Mouse (Mus musculus) macrophage (primary cell): ENCODE measurements around the gene Ano8. TPM values are rescaled to one million over a fixed set of nuclear protein-coding genes. Genes with fewer than 3 reads are reported as not detected.
"Not testable (repeated sequence)": the region's sequence is repeated elsewhere in the genome, so short reads cannot be mapped to it uniquely, and the experiment has no call there.

Source experiments
- H3K27ac ChIP-seq: fragments of 350-480 bp; formaldehyde crosslinking; 2 replicates; pipeline ENCODE4 v1.9.0; 2021
- H3K36me3 ChIP-seq: fragments of 350-480 bp; formaldehyde crosslinking; 2 replicates; pipeline ENCODE4 v1.9.0; 2021; ENCODE audit errors: inconsistent target
- H3K4me3 ChIP-seq: fragments of 350-480 bp; formaldehyde crosslinking; 2 replicates; pipeline ENCODE4 v1.9.0; 2021; ENCODE audit errors: inconsistent target
- H3K79me2 ChIP-seq: fragments of 350-480 bp; formaldehyde crosslinking; 2 replicates; pipeline ENCODE4 v1.9.0; 2021; ENCODE audit errors: inconsistent target
- WGBS: methylation state at CpG from one replicate; pipeline ENCODE4 v1.1.7; 2026; ENCODE audit warnings: inconsistent platforms; ENCODE audit not compliant: missing documents; 5-methylcytosine and 5-hydroxymethylcytosine counted together
- polyA plus RNA-seq: library from polyadenylated mRNA; stranded (reverse); fragments of 250-400 nt; gene quantifications from 3 replicates; pipeline ENCODE4 v1.2.4, GENCODE M21; 2018; ENCODE audit warnings: inconsistent platforms

Gene Ano8
- polyA plus RNA-seq, 1 experiment from 2014 or later: 3.4 TPM

DNA sequence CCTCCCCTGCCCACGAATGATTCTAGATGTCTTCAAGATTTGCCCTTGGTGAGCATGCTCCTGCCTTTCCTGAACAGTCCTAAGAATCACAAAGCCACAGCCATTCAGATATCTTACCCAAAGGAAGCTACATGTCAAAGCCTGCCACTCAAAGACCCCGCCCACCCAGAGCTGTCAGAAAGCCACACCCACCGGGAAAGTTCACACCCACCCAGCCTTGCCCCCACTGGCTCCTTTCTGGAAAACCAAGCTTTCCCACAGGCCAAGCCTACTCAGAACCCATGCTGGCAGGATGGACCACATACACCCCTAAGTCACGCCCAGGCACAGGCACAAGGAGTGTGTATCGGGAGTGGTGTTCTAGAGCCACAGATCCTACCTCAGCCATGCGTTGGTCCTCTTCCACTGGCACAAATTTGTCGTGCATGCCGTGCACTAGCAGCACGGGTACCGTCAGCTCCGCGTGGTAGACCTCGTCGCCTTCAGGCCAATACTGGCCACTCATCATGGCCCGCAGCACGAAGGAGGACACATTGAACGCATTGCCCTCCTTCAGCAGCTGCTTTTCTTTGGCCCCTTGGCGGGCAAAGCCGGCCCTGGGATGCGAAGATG is 28.0 kb downstream of the Ano8 start:
- 94% methylated on average over 20 of the region's 20 CpGs for WGBS
- Histone ChIP-seq H3K79me2 (no peaks in the 10 kb centered on the region), H3K36me3 (no peaks in the 10 kb centered on the region), H3K27ac (no peak overlapping the region), H3K4me3 (no peak overlapping the region)

DNA sequence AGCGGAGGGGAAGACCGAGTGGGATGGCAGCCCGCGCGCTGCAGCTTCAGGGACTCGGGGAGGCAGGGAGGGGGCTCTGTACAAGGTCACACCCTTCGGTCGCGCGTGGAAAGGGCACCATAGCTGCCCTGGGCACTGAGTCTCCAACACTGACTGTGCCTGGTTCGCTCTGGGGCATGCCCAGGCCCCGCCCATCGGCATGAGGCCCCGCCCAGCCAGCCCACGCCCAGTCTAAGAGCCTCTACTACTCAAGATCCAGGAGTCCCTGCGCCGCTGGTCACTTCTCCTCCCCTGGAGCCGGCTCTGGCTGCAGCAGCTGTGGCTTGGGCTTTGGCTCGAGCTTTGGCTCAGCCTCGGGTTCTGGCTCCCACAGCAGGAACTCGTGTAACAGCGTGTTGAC is 28.9 kb downstream of the Ano8 start:
- Histone ChIP-seq H3K79me2 (no peaks in the 10 kb centered on the region), H3K27ac (no peak overlapping the region), H3K4me3 (no peak overlapping the region), H3K36me3 (no peaks in the 10 kb centered on the region)
- 84% methylated on average over 20 of the region's 22 CpGs for WGBS

DNA sequence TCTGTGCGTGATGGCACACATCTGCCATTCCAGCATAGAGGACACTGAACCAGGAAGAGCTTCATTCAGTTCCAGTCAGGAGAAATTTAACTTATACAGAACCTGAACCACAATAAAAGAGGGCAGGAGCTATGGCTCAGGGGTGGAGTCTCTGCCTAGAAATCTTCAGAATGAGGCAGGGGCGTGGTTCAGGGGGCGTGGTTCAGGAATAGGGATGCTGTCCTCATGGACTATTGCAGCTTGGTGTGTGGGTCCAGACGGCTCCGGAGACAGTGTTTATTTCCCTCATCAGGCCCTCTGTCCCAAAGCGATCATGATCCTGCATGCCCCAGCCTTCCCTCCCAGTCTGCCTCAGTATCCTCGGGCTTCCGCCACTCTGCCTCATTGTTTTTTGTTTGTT is 31.1 kb downstream of the Ano8 start:
- Histone ChIP-seq H3K36me3 (no peaks in the 10 kb centered on the region), H3K79me2 (no peaks in the 10 kb centered on the region), H3K27ac (no peak overlapping the region), H3K4me3 (no peak overlapping the region)
- 82% methylated on average over 8 of the region's 8 CpGs for WGBS

DNA sequence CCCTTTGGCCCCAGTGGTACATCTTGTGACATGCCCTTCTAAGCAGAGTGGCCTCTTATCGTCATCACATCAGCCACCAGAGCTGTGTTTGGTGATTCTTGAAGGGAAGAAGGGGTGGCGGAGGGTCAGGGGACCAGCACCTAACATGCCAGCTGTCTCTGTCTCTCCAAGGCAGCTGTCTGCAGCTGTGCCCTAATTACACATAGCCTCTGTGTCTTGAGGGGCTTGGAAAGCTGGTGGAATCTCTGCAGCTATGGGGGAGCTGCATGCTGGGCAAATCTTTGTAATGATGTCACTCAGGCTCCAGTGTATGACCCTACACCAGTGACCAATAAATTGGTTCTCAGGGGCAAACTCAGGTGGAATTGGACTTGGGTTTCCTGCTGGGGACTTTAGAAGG is 33.1 kb downstream of the Ano8 start:
- Histone ChIP-seq H3K27ac (no peak overlapping the region), H3K79me2 (no peaks in the 10 kb centered on the region), H3K4me3 (no peak overlapping the region), H3K36me3 (no peaks in the 10 kb centered on the region)
- WGBS: 83% methylated on average over 2 of the region's 2 CpGs

DNA sequence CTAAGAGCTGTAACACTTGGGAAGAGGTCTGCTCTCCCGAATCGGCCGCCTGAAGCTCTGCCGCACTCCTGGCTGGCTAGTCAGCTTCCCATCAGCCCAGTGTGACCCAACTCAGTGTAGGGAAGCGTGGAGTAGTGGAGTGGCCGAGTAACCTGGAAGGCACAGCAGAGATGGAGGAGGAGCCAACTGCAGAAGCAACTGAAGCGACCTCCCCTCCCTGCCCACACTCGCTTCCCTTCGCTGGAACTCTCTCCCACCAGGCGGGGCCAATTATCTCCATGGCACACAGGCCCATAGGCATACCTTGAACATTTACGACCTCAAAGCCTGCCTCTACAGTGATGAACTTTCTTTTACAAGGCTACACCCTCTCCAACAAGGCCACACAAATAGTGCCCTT is 34.0 kb downstream of the Ano8 start:
- no peaks in the 10 kb centered on the region for H3K36me3 ChIP-seq
- H3K4me3 ChIP-seq: no peak overlapping the region
- no peaks in the 10 kb centered on the region for H3K79me2 ChIP-seq
- WGBS: 75% methylated on average over 10 of the region's 11 CpGs
- H3K27ac ChIP-seq: no peak overlapping the region

DNA sequence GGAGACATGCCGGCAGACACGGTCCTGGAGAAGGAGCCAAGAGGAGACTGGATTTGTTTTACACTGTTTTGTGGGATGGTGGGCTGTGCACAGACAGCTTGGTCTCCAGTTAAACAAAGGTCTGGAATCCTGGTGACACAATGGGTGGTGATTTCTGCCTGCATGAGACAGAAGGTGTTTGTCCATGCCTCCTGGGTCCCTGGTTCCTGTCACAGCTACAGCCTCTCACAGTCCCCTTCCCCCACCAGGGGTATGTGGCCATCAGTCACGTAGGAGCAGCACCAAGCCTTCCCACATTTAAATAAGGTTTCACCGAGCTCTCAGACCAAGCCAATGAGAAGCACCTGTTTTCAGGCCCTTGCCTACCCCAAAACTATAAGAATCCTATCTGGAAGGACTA is 34.4 kb downstream of the Ano8 start:
- H3K36me3 ChIP-seq: no peaks in the 10 kb centered on the region
- WGBS: 96% methylated on average over 4 of the region's 4 CpGs
- H3K4me3 ChIP-seq: no peak overlapping the region

DNA sequence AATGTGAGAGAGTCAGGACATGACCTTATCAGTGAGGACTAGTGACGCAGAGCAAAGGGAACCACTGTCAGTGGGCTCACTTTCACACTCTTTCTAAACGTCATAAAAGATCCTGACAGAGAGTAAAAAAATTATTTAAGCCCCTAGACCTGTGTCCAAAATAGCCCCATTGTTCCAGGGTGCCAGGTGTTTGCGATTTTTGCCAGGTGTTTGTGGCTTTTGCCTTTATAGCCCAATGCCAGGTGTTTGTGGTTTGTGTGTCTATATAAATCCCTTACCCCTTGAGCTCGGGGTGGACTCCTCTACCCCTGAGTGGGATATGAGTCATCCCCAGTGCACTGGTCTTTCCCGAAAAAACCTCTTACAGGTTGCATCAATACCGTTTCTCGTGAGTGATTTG is 40.7 kb downstream of the Ano8 start:
- 78% methylated on average over 6 of the region's 7 CpGs for WGBS
- no peak overlapping the region for H3K4me3 ChIP-seq
- H3K79me2 ChIP-seq: no peaks in the 10 kb centered on the region
- no peaks in the 10 kb centered on the region for H3K36me3 ChIP-seq
- H3K27ac ChIP-seq: no peak overlapping the region

More for the DNA sequence above, 34.4 kb downstream of the Ano8 start:
- Histone ChIP-seq H3K79me2 (no peaks in the 10 kb centered on the region), H3K27ac (no peak overlapping the region)

DNA sequence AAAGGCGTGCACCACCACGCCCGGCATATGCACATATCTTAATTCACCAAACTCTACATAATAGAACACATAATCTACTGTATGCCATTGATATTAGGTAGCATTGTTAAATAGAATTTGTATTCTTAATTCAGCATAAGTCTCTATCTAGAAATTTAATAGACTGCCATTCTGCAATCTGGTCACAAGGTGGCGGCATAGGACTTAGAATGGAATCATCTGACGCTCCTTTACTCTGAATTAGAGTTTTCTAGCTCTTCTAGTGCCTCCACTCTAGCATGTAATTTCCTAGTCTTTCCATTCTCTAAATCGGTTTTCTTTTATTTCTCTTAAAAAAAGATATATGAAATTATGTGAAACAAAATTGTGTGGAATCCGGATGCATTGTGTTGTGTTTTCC is 44.4 kb downstream of the Ano8 start:
- 0% methylated on average over 7 of the region's 7 CpGs for WGBS
- H3K36me3 ChIP-seq: no peaks in the 10 kb centered on the region

DNA sequence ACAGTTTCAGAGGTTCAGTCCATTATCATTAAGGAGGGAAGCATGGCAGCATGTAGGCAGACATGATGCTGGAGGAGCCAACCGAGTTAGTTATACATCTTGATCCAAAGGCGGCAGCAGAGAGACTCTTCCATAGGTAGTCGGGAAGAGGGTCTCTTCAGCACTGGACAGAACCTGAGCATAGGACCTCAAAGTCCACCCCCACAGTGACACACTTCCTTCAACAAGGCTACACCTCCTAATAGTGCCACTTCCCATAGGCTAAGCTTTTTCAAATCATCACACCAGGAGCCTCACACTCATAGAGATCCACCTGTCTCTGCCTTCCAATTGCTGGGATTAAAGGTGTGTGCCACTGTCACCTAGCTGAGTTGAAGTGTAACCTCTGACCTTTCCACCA is 48.7 kb downstream of the Ano8 start:
- 63% methylated on average over 3 of the region's 3 CpGs for WGBS
- Histone ChIP-seq H3K36me3 (no peaks in the 10 kb centered on the region), H3K79me2 (no peaks in the 10 kb centered on the region), H3K4me3 (no peak overlapping the region), H3K27ac (no peak overlapping the region)

More for the DNA sequence above, 44.4 kb downstream of the Ano8 start:
- Histone ChIP-seq H3K4me3 (no peak overlapping the region), H3K79me2 (no peaks in the 10 kb centered on the region), H3K27ac (no peak overlapping the region)

DNA sequence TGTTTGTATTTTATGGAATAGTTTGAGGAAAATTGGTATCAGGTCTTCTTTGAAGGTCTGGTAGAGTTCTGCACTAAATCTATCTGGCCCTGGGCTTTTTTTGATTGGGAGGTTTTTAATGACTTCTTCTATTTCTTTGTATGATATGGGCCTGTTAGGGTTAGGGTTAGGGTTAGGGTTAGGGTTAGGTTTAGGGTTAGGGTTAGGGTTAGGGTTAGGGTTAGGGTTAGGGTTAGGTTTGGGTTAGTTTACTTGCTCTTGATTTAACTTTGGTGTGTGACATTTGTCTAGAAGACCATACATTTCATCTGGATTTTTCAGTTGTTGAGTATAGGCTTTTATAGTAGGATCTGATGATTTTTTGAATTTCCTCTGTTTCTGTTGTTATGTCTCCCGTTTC is 52.8 kb downstream of the Ano8 start:
- H3K36me3 ChIP-seq, H3K79me2 ChIP-seq, H3K4me3 ChIP-seq, H3K27ac ChIP-seq: not testable (repeated sequence)
- WGBS: 89% methylated on average over 1 of the region's 1 CpGs

Other genes starting within 250 kb of the Ano8 start
- 89.8 to 105 TPM (median 97.3 TPM) in 3 replicates for gene Myo9b, start 213.2 kb downstream of the Ano8 start, polyA plus RNA-seq
- 38.3 to 72.4 TPM (median 41.3 TPM) in 3 replicates for gene Haus8, start 213.0 kb downstream of the Ano8 start, polyA plus RNA-seq
- 88.4 to 157 TPM (median 128 TPM) in 3 replicates for gene Use1, start 119.1 kb downstream of the Ano8 start, polyA plus RNA-seq
- 10.2 to 15.8 TPM (median 13.3 TPM) in 3 replicates for gene Ocel1, start 114.7 kb downstream of the Ano8 start, polyA plus RNA-seq
- gene Nr2f6, start 104.0 kb downstream of the Ano8 start, polyA plus RNA-seq: 3.7 to 12.5 TPM (median 11.6 TPM) in 3 replicates
- gene Ushbp1, start 90.2 kb downstream of the Ano8 start, polyA plus RNA-seq: not detected in 3 replicates
- gene Babam1, start 89.1 kb downstream of the Ano8 start, polyA plus RNA-seq: 69.5 to 91.2 TPM (median 74.0 TPM) in 3 replicates
- 0.33 to 1.1 TPM in 2 of 3 replicates, not detected in the other for gene Ankle1, start 80.0 kb downstream of the Ano8 start, polyA plus RNA-seq
- 3.6 to 9.9 TPM (median 9.8 TPM) in 3 replicates for gene Abhd8, start 22.3 kb downstream of the Ano8 start, polyA plus RNA-seq
- 46.4 to 67.5 TPM (median 63.1 TPM) in 3 replicates for gene Mrpl34, start 21.0 kb downstream of the Ano8 start, polyA plus RNA-seq
- gene Dda1, start 16.8 kb downstream of the Ano8 start, polyA plus RNA-seq: 36.3 to 50.7 TPM (median 38.5 TPM) in 3 replicates
- gene Gtpbp3, start 2.1 kb upstream of the Ano8 start, polyA plus RNA-seq: 4.0 to 12.7 TPM (median 11.4 TPM) in 3 replicates
- 0.28 to 0.96 TPM in 2 of 3 replicates, not detected in the other for gene Plvap, start 25.8 kb upstream of the Ano8 start, polyA plus RNA-seq
- gene Ccdc194, start 39.7 kb upstream of the Ano8 start, polyA plus RNA-seq: 0.12 to 0.17 TPM in 2 of 3 replicates, not detected in the other
- 155 to 1,074 TPM (median 938 TPM) in 3 replicates for gene Bst2, start 51.5 kb upstream of the Ano8 start, polyA plus RNA-seq
- 30.1 to 92.7 TPM (median 76.2 TPM) in 3 replicates for gene Mvb12a, start 57.0 kb upstream of the Ano8 start, polyA plus RNA-seq
- gene Tmem221, start 72.9 kb upstream of the Ano8 start, polyA plus RNA-seq: 3.2 to 9.9 TPM (median 8.7 TPM) in 3 replicates
- gene Nxnl1, start 80.6 kb upstream of the Ano8 start, polyA plus RNA-seq: not detected in 3 replicates
- 59.7 to 109 TPM (median 64.8 TPM) in 3 replicates for gene Slc27a1, start 82.9 kb upstream of the Ano8 start, polyA plus RNA-seq
- gene Pgls, start 106.2 kb upstream of the Ano8 start, polyA plus RNA-seq: 36.7 to 133 TPM (median 114 TPM) in 3 replicates
- 0.53 to 1.2 TPM (median 0.94 TPM) in 3 replicates for gene Fam129c, start 111.7 kb upstream of the Ano8 start, polyA plus RNA-seq
- gene Colgalt1, start 125.0 kb upstream of the Ano8 start, polyA plus RNA-seq: 108 to 170 TPM (median 143 TPM) in 3 replicates
- gene Unc13a, start 185.8 kb upstream of the Ano8 start, polyA plus RNA-seq: 0.98 to 1.4 TPM (median 1.4 TPM) in 3 replicates
- gene Jak3, start 190.3 kb upstream of the Ano8 start, polyA plus RNA-seq: 10.8 to 16.4 TPM (median 11.3 TPM) in 3 replicates
- gene Insl3, start 203.3 kb upstream of the Ano8 start, polyA plus RNA-seq: 0.64 to 0.95 TPM (median 0.93 TPM) in 3 replicates
- 13.1 to 16.5 TPM (median 14.2 TPM) in 3 replicates for gene B3gnt3, start 215.8 kb upstream of the Ano8 start, polyA plus RNA-seq
- 5.0 to 6.2 TPM (median 5.8 TPM) in 3 replicates for gene Fcho1, start 239.8 kb upstream of the Ano8 start, polyA plus RNA-seq